Mouse (Mus musculus): ENCODE measurements around the gene Ip6k2. TPM values are rescaled to one million over a fixed set of nuclear protein-coding genes. Genes with fewer than 3 reads are reported as not detected.

Gene Ip6k2
- polyA plus RNA-seq, 1 experiment from 2014 or later, result 28.6 TPM

DNA sequence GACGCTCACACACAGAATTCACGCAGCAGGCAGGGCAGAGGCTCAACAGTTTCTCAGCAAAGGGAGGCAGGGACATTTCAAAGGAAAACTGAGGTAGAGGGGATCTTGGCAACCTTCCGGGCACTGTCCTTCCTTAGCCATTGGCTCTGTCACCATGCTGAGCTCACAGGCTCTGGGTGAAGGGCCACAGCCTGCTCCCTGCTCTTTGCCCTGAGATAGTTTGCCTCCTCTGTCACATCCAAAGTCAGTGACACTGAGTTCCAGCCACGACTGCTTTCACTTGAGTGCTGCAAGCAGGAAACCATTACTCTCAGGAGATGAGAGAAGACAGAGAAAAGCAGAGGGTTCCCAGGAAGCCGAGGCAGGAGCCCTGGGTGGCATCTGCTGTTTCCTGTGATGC, 36.5 kb downstream of the Ip6k2 start:
- WGBS (ENCODE audit: missing documents), result 63% methylated on average over 5 of the region's 5 CpGs
- H3K36me3 ChIP-seq (ENCODE audit: inconsistent target), result peaks cover 36% of the 10 kb centered on the region
- no peak overlapping the region for H3K27ac ChIP-seq
- no peak overlapping the region for H3K4me3 ChIP-seq (ENCODE audit: inconsistent target)
- H3K79me2 ChIP-seq (ENCODE audit: inconsistent target), result no peaks in the 10 kb centered on the region

DNA sequence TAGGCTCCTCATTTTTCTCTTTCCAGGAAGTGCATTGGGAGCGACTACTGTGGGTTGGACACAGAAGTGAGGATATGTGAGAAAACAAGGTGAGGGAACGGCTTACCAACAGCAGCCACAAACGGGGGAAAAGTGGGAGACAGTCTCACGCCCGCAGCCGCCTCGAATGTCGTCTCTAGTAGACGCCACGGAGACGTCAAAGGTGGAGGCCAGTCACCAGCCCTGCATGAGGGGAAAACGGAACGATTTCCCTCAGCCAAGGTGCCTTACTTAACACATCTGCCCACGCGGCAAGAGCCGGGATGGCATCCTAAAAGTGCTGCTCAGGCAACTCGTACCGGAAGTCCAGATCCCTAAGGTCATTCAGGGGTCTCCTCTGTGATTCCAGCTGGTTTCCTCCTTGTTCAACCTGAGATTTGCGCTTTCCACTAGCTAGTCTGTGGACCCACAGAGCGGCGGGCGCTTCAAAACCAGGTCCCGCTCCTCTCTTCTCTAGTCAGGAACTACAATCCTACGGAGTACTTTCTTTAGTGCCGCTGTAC, 40.6 kb downstream of the Ip6k2 start:
- 15% methylated on average over 25 of the region's 25 CpGs for WGBS (ENCODE audit: missing documents)
- Histone ChIP-seq H3K36me3 (ENCODE audit: inconsistent target) (no peaks in the 10 kb centered on the region), H3K4me3 (ENCODE audit: inconsistent target) (no peak overlapping the region), H3K27ac (no peak overlapping the region), H3K79me2 (ENCODE audit: inconsistent target) (no peaks in the 10 kb centered on the region)

DNA sequence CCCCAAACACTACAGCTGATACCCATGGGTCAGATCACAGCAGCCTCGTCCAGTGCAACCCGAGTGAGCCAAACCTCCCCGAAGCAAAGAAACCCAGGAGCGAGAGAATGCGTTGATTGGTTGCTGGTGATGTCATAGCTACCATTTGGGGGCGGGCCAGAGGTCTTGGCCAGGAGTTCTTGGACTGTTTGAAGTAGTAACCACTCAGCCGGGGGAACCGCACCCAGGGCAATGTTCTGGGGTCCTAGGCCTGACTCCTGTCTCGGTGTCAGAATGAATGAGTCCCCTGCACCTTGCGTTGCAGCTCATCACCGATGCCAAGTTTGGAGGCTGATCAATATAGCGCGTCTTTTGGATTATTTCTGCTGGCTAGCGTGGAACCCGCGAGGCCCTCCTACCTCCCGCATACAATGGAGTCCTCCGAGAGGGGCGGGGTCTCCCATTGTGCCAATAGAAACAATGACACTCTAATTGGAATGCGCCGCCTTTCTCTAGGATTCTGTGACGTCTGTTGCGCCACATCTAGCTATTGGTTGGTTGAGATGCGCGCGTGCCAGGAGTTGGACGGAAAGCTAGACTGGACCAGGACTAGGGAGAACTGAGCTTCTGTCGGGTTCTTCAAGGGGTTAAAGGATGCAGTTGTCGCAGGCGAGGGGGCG, 41.3 kb downstream of the Ip6k2 start:
- WGBS (ENCODE audit: missing documents), result 11% methylated on average over 31 of the region's 31 CpGs
- Histone ChIP-seq H3K36me3 (ENCODE audit: inconsistent target) (no peaks in the 10 kb centered on the region), H3K4me3 (ENCODE audit: inconsistent target) (no peak overlapping the region), H3K27ac (no peak overlapping the region), H3K79me2 (ENCODE audit: inconsistent target) (no peaks in the 10 kb centered on the region)

DNA sequence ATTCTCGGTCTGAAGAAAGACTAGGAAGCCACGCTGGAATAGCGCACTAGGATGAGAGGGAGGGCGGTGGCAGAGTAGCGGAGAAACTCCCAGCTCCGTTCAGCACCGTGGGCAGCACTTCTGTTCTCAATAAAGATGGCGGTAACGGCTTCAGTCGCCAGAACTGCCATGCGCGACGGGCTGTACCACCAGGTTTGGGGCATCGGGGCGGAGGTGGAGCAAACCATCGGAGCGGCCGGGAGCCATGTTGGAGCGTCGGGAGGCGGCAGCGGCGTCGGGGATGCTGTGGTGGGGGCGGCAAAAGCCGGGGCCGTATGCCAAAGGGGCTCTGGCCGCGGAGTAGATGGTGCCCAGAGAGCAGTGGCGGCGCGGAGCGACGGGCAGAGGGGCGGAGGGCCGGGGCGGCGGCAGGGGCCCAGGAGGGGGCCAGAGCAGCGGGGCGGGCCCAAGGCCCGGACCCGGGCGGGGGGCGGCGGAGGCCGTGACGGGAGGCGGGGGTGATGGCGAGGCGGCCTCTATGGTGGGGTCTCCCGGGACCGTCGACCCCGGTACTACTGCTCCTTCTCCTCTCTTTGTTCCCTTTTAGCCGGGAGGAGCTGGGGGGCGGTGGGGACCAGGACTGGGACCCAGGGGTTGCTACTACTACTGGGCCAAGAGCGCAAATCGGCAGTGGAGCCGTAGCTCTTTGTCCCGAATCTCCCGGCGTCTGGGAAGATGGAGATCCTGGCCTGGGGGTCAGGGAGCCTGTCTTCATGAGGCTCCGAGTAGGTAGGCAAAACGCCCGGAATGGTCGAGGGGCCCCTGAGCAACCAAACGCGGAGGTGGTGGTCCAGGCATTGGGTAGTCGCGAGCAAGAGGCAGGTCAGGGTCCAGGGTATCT, 42.5 kb downstream of the Ip6k2 start, which contains the start of gene Celsr3:
Gene Celsr3, plus strand, starts transcription at position 501 of the 880 bp plus-strand sequence.
- Histone ChIP-seq H3K4me3 (ENCODE audit: inconsistent target) (peak within 1 kb of the TSS; percentile 20), H3K36me3 (ENCODE audit: inconsistent target) (no peaks in the 10 kb centered on the region), H3K79me2 (ENCODE audit: inconsistent target) (no peaks in the 10 kb centered on the region), H3K27ac (no peak within 1 kb of the TSS)
- 6% methylated on average over 64 of the region's 70 CpGs for WGBS (ENCODE audit: missing documents)

DNA sequence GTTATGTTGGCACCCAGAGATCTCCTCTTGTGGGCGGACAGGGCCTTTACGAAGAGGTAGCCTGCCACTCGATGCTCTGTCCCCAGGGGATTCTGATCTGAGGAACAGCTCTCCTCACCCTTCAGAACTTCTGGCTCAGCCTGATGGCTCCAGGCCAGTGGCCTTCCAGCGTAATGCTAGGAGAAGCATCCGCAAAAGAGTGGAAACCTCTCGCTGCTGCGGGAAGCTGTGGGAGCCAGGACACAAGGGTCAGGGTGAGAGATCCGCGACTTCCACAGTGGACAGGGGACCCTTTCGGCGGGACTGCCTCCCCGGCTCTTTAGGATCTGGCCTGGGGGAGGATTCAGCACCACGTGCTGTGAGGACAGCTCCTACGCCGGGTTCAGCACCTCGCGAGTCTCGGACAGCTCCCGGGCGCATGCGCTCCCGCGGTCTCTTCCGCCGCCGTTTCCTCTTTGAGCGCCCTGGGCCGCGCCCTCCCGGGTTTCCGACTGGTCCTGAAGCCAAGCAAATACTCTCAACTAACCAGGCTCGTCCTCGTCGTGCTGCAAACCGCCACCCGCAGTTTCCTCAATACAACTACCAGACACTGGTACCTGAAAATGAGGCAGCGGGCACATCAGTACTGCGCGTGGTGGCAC, 43.2 kb downstream of the Ip6k2 start:
- Histone ChIP-seq H3K79me2 (ENCODE audit: inconsistent target) (no peaks in the 10 kb centered on the region), H3K4me3 (ENCODE audit: inconsistent target) (peak overlapping the region; percentile 20), H3K36me3 (ENCODE audit: inconsistent target) (no peaks in the 10 kb centered on the region), H3K27ac (no peak overlapping the region)
- WGBS (ENCODE audit: missing documents), result 4% methylated on average over 31 of the region's 39 CpGs

DNA sequence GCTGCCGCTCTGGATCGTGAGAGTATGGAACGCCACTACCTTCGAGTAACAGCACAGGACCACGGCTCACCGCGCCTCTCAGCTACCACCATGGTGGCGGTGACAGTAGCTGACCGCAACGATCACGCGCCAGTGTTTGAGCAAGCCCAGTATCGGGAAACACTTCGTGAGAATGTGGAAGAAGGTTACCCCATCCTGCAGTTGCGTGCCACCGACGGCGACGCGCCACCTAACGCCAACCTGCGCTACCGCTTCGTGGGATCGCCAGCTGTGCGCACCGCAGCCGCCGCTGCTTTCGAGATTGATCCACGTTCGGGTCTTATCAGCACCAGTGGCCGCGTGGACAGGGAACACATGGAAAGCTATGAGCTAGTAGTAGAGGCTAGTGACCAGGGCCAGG, 43.9 kb downstream of the Ip6k2 start:
- 9% methylated on average over 32 of the region's 34 CpGs for WGBS (ENCODE audit: missing documents)
- Histone ChIP-seq H3K4me3 (ENCODE audit: inconsistent target) (peak overlapping the region; percentile 20), H3K27ac (no peak overlapping the region), H3K79me2 (ENCODE audit: inconsistent target) (no peaks in the 10 kb centered on the region), H3K36me3 (ENCODE audit: inconsistent target) (no peaks in the 10 kb centered on the region)

DNA sequence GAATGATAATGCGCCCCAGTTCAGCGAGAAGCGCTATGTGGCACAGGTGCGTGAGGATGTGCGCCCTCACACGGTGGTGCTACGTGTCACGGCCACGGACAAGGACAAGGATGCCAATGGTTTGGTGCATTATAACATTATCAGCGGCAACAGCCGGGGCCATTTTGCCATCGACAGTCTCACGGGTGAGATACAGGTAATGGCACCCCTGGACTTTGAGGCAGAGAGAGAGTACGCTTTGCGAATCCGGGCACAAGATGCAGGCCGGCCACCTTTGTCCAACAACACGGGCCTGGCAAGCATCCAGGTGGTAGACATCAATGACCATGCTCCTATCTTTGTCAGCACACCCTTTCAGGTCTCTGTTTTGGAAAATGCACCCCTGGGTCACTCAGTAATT, 44.3 kb downstream of the Ip6k2 start:
- Histone ChIP-seq H3K79me2 (ENCODE audit: inconsistent target) (no peaks in the 10 kb centered on the region), H3K27ac (no peak overlapping the region), H3K4me3 (ENCODE audit: inconsistent target) (no peak overlapping the region), H3K36me3 (ENCODE audit: inconsistent target) (no peaks in the 10 kb centered on the region)
- 67% methylated on average over 17 of the region's 18 CpGs for WGBS (ENCODE audit: missing documents)

DNA sequence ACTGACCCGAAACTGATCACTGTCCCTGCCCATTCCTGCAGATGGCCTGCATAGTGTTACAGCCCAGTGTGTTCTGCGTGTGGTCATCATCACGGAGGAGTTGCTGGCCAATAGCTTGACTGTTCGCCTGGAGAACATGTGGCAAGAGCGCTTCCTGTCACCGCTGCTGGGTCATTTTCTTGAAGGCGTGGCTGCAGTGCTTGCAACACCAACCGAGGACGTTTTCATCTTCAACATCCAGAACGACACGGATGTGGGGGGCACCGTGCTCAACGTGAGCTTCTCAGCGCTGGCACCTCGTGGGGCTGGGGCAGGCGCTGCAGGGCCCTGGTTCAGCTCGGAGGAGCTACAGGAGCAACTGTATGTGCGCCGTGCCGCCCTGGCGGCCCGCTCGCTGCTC, 48.0 kb downstream of the Ip6k2 start:
- WGBS (ENCODE audit: missing documents), result under 1% methylated on average over 23 of the region's 23 CpGs
- no peak overlapping the region for H3K27ac ChIP-seq
- H3K79me2 ChIP-seq (ENCODE audit: inconsistent target), result no peaks in the 10 kb centered on the region
- no peaks in the 10 kb centered on the region for H3K36me3 ChIP-seq (ENCODE audit: inconsistent target)
- H3K4me3 ChIP-seq (ENCODE audit: inconsistent target), result peak overlapping the region; percentile 18

DNA sequence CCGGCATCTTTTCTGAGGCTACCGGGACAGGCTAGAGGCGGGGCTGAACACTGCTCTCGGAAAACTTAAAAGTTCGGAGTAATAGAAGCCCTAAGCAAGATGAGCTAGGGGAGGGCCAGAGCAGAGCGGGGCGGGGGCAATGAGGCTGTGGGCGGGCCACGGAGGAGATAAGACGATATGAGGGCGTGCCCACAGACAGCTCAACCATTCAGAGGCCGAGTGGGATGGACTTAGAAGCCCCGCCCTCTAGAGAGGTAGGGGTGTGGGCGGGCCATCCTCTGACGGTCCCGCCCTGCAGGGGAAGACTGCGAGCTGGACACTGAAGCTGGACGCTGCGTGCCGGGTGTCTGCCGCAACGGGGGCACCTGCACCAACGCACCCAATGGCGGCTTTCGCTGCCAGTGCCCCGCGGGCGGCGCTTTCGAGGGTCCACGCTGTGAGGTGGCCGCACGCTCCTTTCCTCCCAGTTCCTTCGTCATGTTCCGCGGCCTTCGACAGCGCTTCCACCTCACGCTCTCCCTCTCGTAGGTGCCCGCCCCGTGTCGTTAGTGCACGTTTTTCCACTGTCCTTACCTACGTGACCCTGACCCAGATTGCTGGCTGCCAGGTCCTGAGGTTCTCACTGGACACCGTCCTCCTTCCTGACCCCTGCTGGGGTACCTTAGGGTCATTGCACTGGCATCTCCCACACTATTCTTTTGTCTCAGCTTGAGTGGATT, 49.0 kb downstream of the Ip6k2 start:
- H3K27ac ChIP-seq, result no peak overlapping the region
- H3K4me3 ChIP-seq (ENCODE audit: inconsistent target), result peak overlapping the region; percentile 18
- H3K79me2 ChIP-seq (ENCODE audit: inconsistent target), result no peaks in the 10 kb centered on the region
- H3K36me3 ChIP-seq (ENCODE audit: inconsistent target), result no peaks in the 10 kb centered on the region
- 8% methylated on average over 44 of the region's 46 CpGs for WGBS (ENCODE audit: missing documents)

DNA sequence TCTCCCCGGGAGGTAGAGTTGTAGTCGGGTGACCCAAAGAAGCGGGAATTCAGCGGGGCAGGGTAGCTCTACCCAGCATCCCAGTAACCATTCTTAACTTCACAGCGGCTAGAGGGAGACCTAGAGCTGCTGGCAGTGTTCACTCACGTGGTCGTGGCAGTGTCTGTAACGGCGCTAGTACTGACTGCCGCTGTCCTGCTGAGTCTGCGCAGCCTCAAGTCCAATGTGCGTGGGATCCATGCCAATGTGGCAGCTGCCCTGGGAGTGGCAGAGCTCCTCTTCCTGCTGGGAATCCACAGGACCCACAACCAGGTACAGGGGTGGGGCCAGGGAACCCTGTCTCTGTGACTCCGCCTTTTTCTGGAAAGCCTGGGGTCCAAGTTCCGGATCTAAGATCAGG, 59.4 kb downstream of the Ip6k2 start:
- WGBS (ENCODE audit: missing documents), result 29% methylated on average over 14 of the region's 14 CpGs
- no peak overlapping the region for H3K4me3 ChIP-seq (ENCODE audit: inconsistent target)
- H3K27ac ChIP-seq, result no peak overlapping the region
- H3K79me2 ChIP-seq (ENCODE audit: inconsistent target), result no peaks in the 10 kb centered on the region
- no peaks in the 10 kb centered on the region for H3K36me3 ChIP-seq (ENCODE audit: inconsistent target)

DNA sequence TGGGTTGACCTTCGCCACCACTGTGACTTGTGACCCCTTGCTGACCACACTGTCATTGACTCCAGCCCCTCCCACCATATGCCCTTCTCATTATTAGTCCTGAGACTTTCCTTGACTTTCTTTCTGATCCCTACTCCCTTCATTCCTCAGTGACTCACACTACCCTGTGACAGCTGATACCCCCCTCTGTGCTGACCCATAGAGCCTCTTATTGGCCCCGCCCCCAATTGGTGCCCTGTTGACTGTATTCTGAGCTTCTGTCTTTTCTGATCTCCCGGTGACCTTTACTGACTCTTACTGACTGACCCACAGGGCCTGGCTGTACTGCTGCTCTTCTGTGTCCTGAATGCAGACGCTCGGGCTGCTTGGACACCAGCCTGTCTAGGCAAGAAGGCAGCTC, 61.8 kb downstream of the Ip6k2 start:
- no peaks in the 10 kb centered on the region for H3K79me2 ChIP-seq (ENCODE audit: inconsistent target)
- no peak overlapping the region for H3K27ac ChIP-seq
- no peaks in the 10 kb centered on the region for H3K36me3 ChIP-seq (ENCODE audit: inconsistent target)
- 92% methylated on average over 5 of the region's 5 CpGs for WGBS (ENCODE audit: missing documents)
- no peak overlapping the region for H3K4me3 ChIP-seq (ENCODE audit: inconsistent target)

DNA sequence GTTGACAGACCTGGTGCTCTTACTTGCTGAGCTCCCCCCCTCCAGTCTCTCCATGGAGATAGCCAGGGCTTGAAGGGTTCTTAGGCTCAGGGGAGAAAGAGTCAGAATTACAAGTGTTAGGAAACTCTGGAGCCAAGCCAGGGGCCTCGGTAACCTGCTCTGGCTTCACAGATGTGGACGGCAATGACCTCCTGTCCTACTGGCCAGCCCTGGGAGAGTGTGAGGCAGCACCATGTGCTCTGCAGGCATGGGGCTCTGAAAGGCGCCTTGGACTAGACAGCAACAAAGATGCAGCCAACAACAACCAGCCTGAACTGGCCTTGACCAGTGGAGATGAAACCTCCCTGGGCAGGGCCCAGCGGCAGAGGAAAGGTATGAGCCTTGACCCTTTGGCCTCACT, 63.8 kb downstream of the Ip6k2 start:
- Histone ChIP-seq H3K27ac (no peak overlapping the region), H3K4me3 (ENCODE audit: inconsistent target) (no peak overlapping the region), H3K36me3 (ENCODE audit: inconsistent target) (no peaks in the 10 kb centered on the region), H3K79me2 (ENCODE audit: inconsistent target) (no peaks in the 10 kb centered on the region)
- 91% methylated on average over 4 of the region's 4 CpGs for WGBS (ENCODE audit: missing documents)

DNA sequence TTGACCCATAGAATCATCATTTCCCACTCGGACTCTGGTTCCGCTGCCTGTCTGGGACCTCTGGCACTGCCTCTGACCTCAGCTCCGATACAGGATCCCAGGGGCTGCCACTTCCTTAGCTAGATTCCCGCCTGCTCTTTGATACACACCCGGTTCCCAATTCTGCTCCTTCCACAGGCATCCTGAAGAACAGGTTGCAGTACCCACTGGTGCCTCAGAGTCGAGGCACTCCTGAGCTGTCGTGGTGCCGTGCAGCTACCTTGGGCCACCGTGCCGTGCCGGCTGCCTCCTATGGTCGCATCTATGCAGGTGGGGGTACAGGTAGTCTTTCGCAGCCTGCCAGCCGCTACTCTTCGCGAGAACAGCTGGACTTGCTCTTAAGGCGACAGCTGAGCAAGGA, 64.8 kb downstream of the Ip6k2 start:
- no peaks in the 10 kb centered on the region for H3K79me2 ChIP-seq (ENCODE audit: inconsistent target)
- WGBS (ENCODE audit: missing documents), result 90% methylated on average over 17 of the region's 17 CpGs
- H3K27ac ChIP-seq, result no peak overlapping the region
- no peak overlapping the region for H3K4me3 ChIP-seq (ENCODE audit: inconsistent target)
- no peaks in the 10 kb centered on the region for H3K36me3 ChIP-seq (ENCODE audit: inconsistent target)

DNA sequence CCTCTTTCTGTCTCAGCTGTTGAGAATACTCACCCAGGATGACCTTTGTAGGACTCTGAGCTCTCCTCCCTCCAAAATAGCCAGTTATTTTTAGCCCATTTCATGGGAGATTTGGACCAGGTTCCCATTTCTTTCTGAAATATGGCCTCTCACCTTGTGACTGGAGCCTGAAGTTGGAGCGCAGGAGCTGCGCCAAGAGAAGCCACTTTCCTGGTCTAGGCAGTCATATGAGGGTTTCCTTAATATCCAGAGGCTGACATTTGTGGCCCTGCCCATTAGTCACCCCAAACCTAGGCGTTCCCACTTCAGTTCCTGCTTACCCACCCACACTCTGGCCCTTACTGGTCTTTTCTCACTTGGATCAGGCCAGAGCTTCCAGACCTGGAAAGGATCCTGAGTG, 69.4 kb downstream of the Ip6k2 start, which contains the start of gene Slc26a6:
Gene Slc26a6, plus strand, starts transcription at position 308 of the 400 bp plus-strand sequence.
- Histone ChIP-seq H3K36me3 (ENCODE audit: inconsistent target) (peaks cover 15% of the 10 kb centered on the region), H3K4me3 (ENCODE audit: inconsistent target) (peak within 1 kb of the TSS; percentile 84), H3K27ac (peak within 1 kb of the TSS; percentile 93), H3K79me2 (ENCODE audit: inconsistent target) (no peaks in the 10 kb centered on the region)
- 64% methylated on average over 3 of the region's 3 CpGs for WGBS (ENCODE audit: missing documents)
